Mouse (Mus musculus) kidney, adult 2 months (tissue): ENCODE results near the gene Arpc2.

ENCODE experiments used
- CTCF ChIP-seq: fragments of 200-500 bp; conservative IDR thresholded peaks from 2 replicates; pipeline ENCODE4 v1.5.1; 2011; ENCODE audit warnings: low read depth, mild to moderate bottlenecking, control low read depth, low read length, moderate library complexity, mixed read lengths; ENCODE audit not compliant: insufficient read depth, insufficient read length
- POLR2A ChIP-seq: fragments of 200-500 bp; IDR thresholded peaks from one replicate; pipeline ENCODE4 v1.6.1; 2011; ENCODE audit warnings: low read depth, low read length, control low read depth

DNA sequence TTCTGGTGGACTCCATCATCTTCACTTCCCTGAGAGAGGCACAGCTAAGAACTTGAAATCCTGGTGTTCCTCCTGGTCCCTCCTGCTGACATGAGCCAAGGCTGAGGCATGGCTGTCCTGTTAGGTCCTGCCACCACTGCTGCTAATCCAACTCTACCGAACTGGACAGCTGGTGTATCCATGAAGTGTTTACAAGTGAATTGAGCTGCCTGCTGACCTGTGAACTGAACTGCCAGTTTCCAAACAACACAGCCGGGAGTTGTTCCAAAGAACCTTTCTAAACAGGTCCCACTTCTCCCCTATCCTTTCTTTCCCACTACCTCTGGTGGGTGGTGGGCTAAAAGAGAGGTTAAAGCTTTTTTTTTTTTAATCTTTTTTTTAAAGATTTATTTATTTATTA is 5.9 kb upstream of the Arpc2 start:
- TF ChIP-seq CTCF (no peak), POLR2A (no peak)
